Mouse (Mus musculus) C2C12 (cell line): ENCODE data around the gene 4930432K21Rik.

ENCODE experiments used
- CTCF ChIP-seq: IDR thresholded peaks from one replicate; pipeline ENCODE4 v1.5.1; 2011; ENCODE audit not compliant: control insufficient read depth, insufficient read depth, insufficient read length
- USF1 ChIP-seq: IDR thresholded peaks from one replicate; pipeline ENCODE4 v1.6.1; 2011; ENCODE audit warnings: low read depth, mild to moderate bottlenecking, control low read depth, moderate library complexity

GRCm38 (mm10) chr8:84206666-84207065 lies 58.8 kb downstream of the 4930432K21Rik start:
- TF ChIP-seq CTCF = no peak
- TF ChIP-seq USF1 = no peak
